Mouse (Mus musculus): Measurements from ENCODE around the gene Ankrd44. TPM values are rescaled to one million over a fixed set of nuclear protein-coding genes. Genes with fewer than 3 reads are reported as not detected.

The Ankrd44 gene
- polyA plus RNA-seq, 1 experiment from 2014 or later: 7.9 TPM

GRCm38 (mm10) chr1:54665582-54666405 lies 260.4 kb downstream of the Ankrd44 start:
- H3K36me3 ChIP-seq: no peaks in the 10 kb centered on the region
- 67% methylated on average over 8 of the region's 8 CpGs for WGBS
- no peaks in the 10 kb centered on the region for H3K27me3 ChIP-seq
- ATAC-seq (replicated peaks; ENCODE audit: low FRiP score): no peak
- H3K4me2 ChIP-seq: no peak overlapping the region
- no peak overlapping the region for H3K27ac ChIP-seq
- no peak overlapping the region for H3K9ac ChIP-seq
- no peak overlapping the region for H3K4me3 ChIP-seq (replicated peaks)
- no peaks in the 10 kb centered on the region for H3K4me1 ChIP-seq
- no peaks in the 10 kb centered on the region for H3K9me3 ChIP-seq (replicated peaks)

GRCm38 (mm10) chr1:54665095-54665494 lies 261.1 kb downstream of the Ankrd44 start:
- ATAC-seq (replicated peaks; ENCODE audit: low FRiP score): no peak
- Histone ChIP-seq H3K36me3 (no peaks in the 10 kb centered on the region), H3K4me1 (no peaks in the 10 kb centered on the region), H3K9ac (no peak overlapping the region), H3K4me2 (no peak overlapping the region), H3K27me3 (no peaks in the 10 kb centered on the region), H3K9me3 (replicated peaks) (no peaks in the 10 kb centered on the region), H3K4me3 (replicated peaks) (no peak overlapping the region), H3K27ac (no peak overlapping the region)
- 88% methylated on average over 4 of the region's 4 CpGs for WGBS

- no peak overlapping the region for H3K4me3 ChIP-seq (replicated peaks)
- H3K36me3 ChIP-seq: no peaks in the 10 kb centered on the region; the same call in 1 of the 2 replicates
- no peaks in the 10 kb centered on the region for H3K27me3 ChIP-seq
- no peak overlapping the region for H3K4me2 ChIP-seq
- no peaks in the 10 kb centered on the region for H3K9me3 ChIP-seq (replicated peaks)
- WGBS: 61% methylated on average over 6 of the region's 6 CpGs
- ATAC-seq (replicated peaks; ENCODE audit: low FRiP score): 0 out of 2 replicates have a peak, but pooled peaks have one; percentile 18
- no peaks in the 10 kb centered on the region for H3K4me1 ChIP-seq
- no peak overlapping the region for H3K27ac ChIP-seq
- H3K9ac ChIP-seq: no peak overlapping the region
Measured at GRCm38 (mm10) chr1:54660674-54661073, 265.5 kb downstream of the Ankrd44 start.

GRCm38 (mm10) chr1:54658558-54658957 lies 267.6 kb downstream of the Ankrd44 start:
- Histone ChIP-seq H3K4me2 (no peak overlapping the region), H3K27me3 (no peaks in the 10 kb centered on the region), H3K9ac (no peak overlapping the region), H3K9me3 (replicated peaks) (no peaks in the 10 kb centered on the region), H3K27ac (no peak overlapping the region), H3K4me1 (no peaks in the 10 kb centered on the region), H3K36me3 (no peaks in the 10 kb centered on the region; the same call in 1 of the 2 replicates), H3K4me3 (replicated peaks) (no peak overlapping the region)
- ATAC-seq (replicated peaks; ENCODE audit: low FRiP score): peak; percentile 76
- WGBS: 66% methylated on average over 4 of the region's 4 CpGs

- Histone ChIP-seq H3K9me3 (replicated peaks) (no peaks in the 10 kb centered on the region), H3K4me2 (no peak overlapping the region), H3K27me3 (no peaks in the 10 kb centered on the region), H3K4me3 (replicated peaks) (no peak overlapping the region), H3K27ac (no peak overlapping the region), H3K4me1 (no peaks in the 10 kb centered on the region), H3K36me3 (no peaks in the 10 kb centered on the region), H3K9ac (no peak overlapping the region)
- 85% methylated on average over 5 of the region's 5 CpGs for WGBS
- ATAC-seq (replicated peaks; ENCODE audit: low FRiP score): no peak
Measured at GRCm38 (mm10) chr1:54648237-54648636, 277.9 kb downstream of the Ankrd44 start.

- ATAC-seq (replicated peaks; ENCODE audit: low FRiP score): no peak
- WGBS: 64% methylated on average over 3 of the region's 3 CpGs
Measured at GRCm38 (mm10) chr1:54647335-54647745, 278.8 kb downstream of the Ankrd44 start.

GRCm38 (mm10) chr1:54640184-54640795 lies 285.9 kb downstream of the Ankrd44 start:
- no peak overlapping the region for H3K9ac ChIP-seq
- no peak overlapping the region for H3K4me3 ChIP-seq (replicated peaks)
- no peaks in the 10 kb centered on the region for H3K4me1 ChIP-seq
- no peak overlapping the region for H3K27ac ChIP-seq
- H3K27me3 ChIP-seq: no peaks in the 10 kb centered on the region
- H3K9me3 ChIP-seq (replicated peaks): no peaks in the 10 kb centered on the region
- 47% methylated on average over 5 of the region's 5 CpGs for WGBS
- H3K36me3 ChIP-seq: no peaks in the 10 kb centered on the region
- H3K4me2 ChIP-seq: no peak overlapping the region
- no peak for ATAC-seq (replicated peaks; ENCODE audit: low FRiP score)

More at GRCm38 (mm10) chr1:54647335-54647745, 278.8 kb downstream of the Ankrd44 start:
- Histone ChIP-seq H3K27ac (no peak overlapping the region), H3K4me1 (no peaks in the 10 kb centered on the region), H3K27me3 (no peaks in the 10 kb centered on the region), H3K4me3 (replicated peaks) (no peak overlapping the region), H3K9ac (no peak overlapping the region), H3K4me2 (no peak overlapping the region), H3K36me3 (no peaks in the 10 kb centered on the region), H3K9me3 (replicated peaks) (no peaks in the 10 kb centered on the region)

- H3K9ac ChIP-seq: no peak overlapping the region
- H3K27me3 ChIP-seq: no peaks in the 10 kb centered on the region
- H3K36me3 ChIP-seq: no peaks in the 10 kb centered on the region
- 87% methylated on average over 6 of the region's 6 CpGs for WGBS
- H3K9me3 ChIP-seq (replicated peaks): no peaks in the 10 kb centered on the region
- no peak overlapping the region for H3K4me2 ChIP-seq
- H3K4me1 ChIP-seq: no peaks in the 10 kb centered on the region
- ATAC-seq (replicated peaks; ENCODE audit: low FRiP score): no peak
- H3K4me3 ChIP-seq (replicated peaks): no peak overlapping the region
- no peak overlapping the region for H3K27ac ChIP-seq
Measured at GRCm38 (mm10) chr1:54639506-54640078, 286.6 kb downstream of the Ankrd44 start.

- H3K27ac ChIP-seq: no peak overlapping the region
- H3K4me1 ChIP-seq: no peaks in the 10 kb centered on the region
- ATAC-seq (replicated peaks; ENCODE audit: low FRiP score): no peak
- WGBS: 89% methylated on average over 2 of the region's 2 CpGs
- H3K27me3 ChIP-seq: no peaks in the 10 kb centered on the region
- no peaks in the 10 kb centered on the region for H3K9me3 ChIP-seq (replicated peaks)
- no peaks in the 10 kb centered on the region for H3K36me3 ChIP-seq
- H3K4me3 ChIP-seq (replicated peaks): no peak overlapping the region
- no peak overlapping the region for H3K4me2 ChIP-seq
- no peak overlapping the region for H3K9ac ChIP-seq
Measured at GRCm38 (mm10) chr1:54639076-54639475, 287.1 kb downstream of the Ankrd44 start.

- H3K4me2 ChIP-seq: no peak overlapping the region
- H3K27me3 ChIP-seq: no peaks in the 10 kb centered on the region
- H3K27ac ChIP-seq: no peak overlapping the region
- 94% methylated on average over 2 of the region's 2 CpGs for WGBS
- no peaks in the 10 kb centered on the region for H3K9me3 ChIP-seq (replicated peaks)
- H3K36me3 ChIP-seq: no peaks in the 10 kb centered on the region
- no peak for ATAC-seq (replicated peaks; ENCODE audit: low FRiP score)
- H3K4me3 ChIP-seq (replicated peaks): no peak overlapping the region
- H3K4me1 ChIP-seq: no peaks in the 10 kb centered on the region
- no peak overlapping the region for H3K9ac ChIP-seq
Measured at GRCm38 (mm10) chr1:54637340-54637739, 288.8 kb downstream of the Ankrd44 start.

GRCm38 (mm10) chr1:54629106-54629505 lies 297.1 kb downstream of the Ankrd44 start:
- no peaks in the 10 kb centered on the region for H3K36me3 ChIP-seq
- H3K4me1 ChIP-seq: no peaks in the 10 kb centered on the region
- H3K9ac ChIP-seq: no peak overlapping the region
- H3K9me3 ChIP-seq (replicated peaks): no peaks in the 10 kb centered on the region
- 68% methylated on average over 1 of the region's 1 CpGs for WGBS
- H3K4me3 ChIP-seq (replicated peaks): no peak overlapping the region
- no peak overlapping the region for H3K27ac ChIP-seq
- H3K4me2 ChIP-seq: no peak overlapping the region
- H3K27me3 ChIP-seq: no peaks in the 10 kb centered on the region
- ATAC-seq (replicated peaks; ENCODE audit: low FRiP score): no peak

GRCm38 (mm10) chr1:54614963-54615362 lies 311.2 kb downstream of the Ankrd44 start:
- H3K27me3 ChIP-seq: no peaks in the 10 kb centered on the region
- no peak overlapping the region for H3K9ac ChIP-seq
- no peak overlapping the region for H3K27ac ChIP-seq
- no peak overlapping the region for H3K4me3 ChIP-seq (replicated peaks)
- H3K36me3 ChIP-seq: no peaks in the 10 kb centered on the region
- H3K4me2 ChIP-seq: no peak overlapping the region
- WGBS: 83% methylated on average over 6 of the region's 6 CpGs
- no peaks in the 10 kb centered on the region for H3K9me3 ChIP-seq (replicated peaks)
- no peaks in the 10 kb centered on the region for H3K4me1 ChIP-seq
- no peak for ATAC-seq (replicated peaks; ENCODE audit: low FRiP score)

Measured in kidney, embryonic 15.5 days (tissue).